Mouse (Mus musculus): ENCODE results near the gene Trank1. TPM values are rescaled to one million over a fixed set of nuclear protein-coding genes. Genes with fewer than 3 reads are reported as not detected.
A peak's percentile ranks its signal among the peaks of the same experiment; 100 is the strongest.

The Trank1 gene
- polyA plus RNA-seq (2015; fragmentation: Nextera tagmentation; extraction: Ambion mirVana) = 0.32 and 0.34 TPM in 2 replicates

- Histone ChIP-seq H3K27ac (no peak within 1 kb of the TSS), H3K27me3 (peaks cover 66% of the 10 kb centered on the region), H3K9ac (peak within 1 kb of the TSS; percentile 61), H3K9me3 (peaks cover 14% of the 10 kb centered on the region), H3K4me3 (peak within 1 kb of the TSS; percentile 54), H3K36me3 (no peaks in the 10 kb centered on the region), H3K4me1 (peaks cover 17% of the 10 kb centered on the region; the same call in 1 of the 2 replicates), H3K4me2 (replicated peaks) (peak within 1 kb of the TSS; percentile 90)
- peak; percentile 48; the same call in 1 of the 2 replicates for ATAC-seq (ENCODE audit: low FRiP score, low read depth)
- WGBS = 12% methylated on average over 71 of the region's 72 CpGs
Observed at GRCm38 (mm10) chr9:111311031-111311842, at the start of gene Trank1. Gene Trank1 (plus strand): TSS chr9:111311739.

- no peak overlapping the region for H3K4me2 ChIP-seq (replicated peaks)
- H3K4me1 ChIP-seq = peaks cover 11% of the 10 kb centered on the region
- no peak overlapping the region for H3K27ac ChIP-seq
- H3K36me3 ChIP-seq = peaks cover 28% of the 10 kb centered on the region
- H3K9me3 ChIP-seq = no peaks in the 10 kb centered on the region
- no peaks in the 10 kb centered on the region for H3K27me3 ChIP-seq
- WGBS = 94% methylated on average over 2 of the region's 2 CpGs
- H3K4me3 ChIP-seq = no peak overlapping the region
- no peak for ATAC-seq (ENCODE audit: low FRiP score, low read depth)
- H3K9ac ChIP-seq = no peak overlapping the region
Observed at GRCm38 (mm10) chr9:111267998-111268397, 43.5 kb upstream of the Trank1 start.

GRCm38 (mm10) chr9:111270606-111271005, 40.9 kb upstream of the Trank1 start:
- Histone ChIP-seq H3K4me1 (peaks cover 35% of the 10 kb centered on the region), H3K9me3 (no peaks in the 10 kb centered on the region), H3K4me3 (peak overlapping the region; percentile 91), H3K36me3 (peaks cover 31% of the 10 kb centered on the region), H3K27ac (peak overlapping the region; percentile 95), H3K9ac (peak overlapping the region; percentile 84), H3K27me3 (no peaks in the 10 kb centered on the region), H3K4me2 (replicated peaks) (peak overlapping the region; percentile 76)
- 20% methylated on average over 5 of the region's 5 CpGs for WGBS
- ATAC-seq (ENCODE audit: low FRiP score, low read depth) = no peak

GRCm38 (mm10) chr9:111271056-111271433, 40.5 kb upstream of the Trank1 start:
- Histone ChIP-seq H3K9ac (peak overlapping the region; percentile 84), H3K9me3 (no peaks in the 10 kb centered on the region), H3K36me3 (peaks cover 32% of the 10 kb centered on the region), H3K27me3 (no peaks in the 10 kb centered on the region), H3K27ac (peak overlapping the region; percentile 95), H3K4me2 (replicated peaks) (peak overlapping the region; percentile 76), H3K4me3 (peak overlapping the region; percentile 91), H3K4me1 (peaks cover 39% of the 10 kb centered on the region)
- WGBS = under 1% methylated on average over 32 of the region's 32 CpGs
- ATAC-seq (ENCODE audit: low FRiP score, low read depth) = peak; percentile 66

- H3K4me1 ChIP-seq = peaks cover 44% of the 10 kb centered on the region
- peak within 1 kb of the TSS; percentile 91 for H3K4me3 ChIP-seq
- H3K27me3 ChIP-seq = no peaks in the 10 kb centered on the region
- peak within 1 kb of the TSS; percentile 91 for H3K4me2 ChIP-seq (replicated peaks)
- no peaks in the 10 kb centered on the region for H3K9me3 ChIP-seq
- ATAC-seq (ENCODE audit: low FRiP score, low read depth) = peak; percentile 100
- peak within 1 kb of the TSS; percentile 97 for H3K9ac ChIP-seq
- peaks cover 33% of the 10 kb centered on the region for H3K36me3 ChIP-seq
- peak within 1 kb of the TSS; percentile 95 for H3K27ac ChIP-seq
- under 1% methylated on average over 64 of the region's 64 CpGs for WGBS
Observed at GRCm38 (mm10) chr9:111271434-111272160, 39.9 kb upstream of the Trank1 start, which contains the start of the genes Mlh1 and Epm2aip1. Gene Mlh1 (minus strand): TSS chr9:111271791. Gene Epm2aip1 (plus strand): TSS chr9:111271929.

DNA sequence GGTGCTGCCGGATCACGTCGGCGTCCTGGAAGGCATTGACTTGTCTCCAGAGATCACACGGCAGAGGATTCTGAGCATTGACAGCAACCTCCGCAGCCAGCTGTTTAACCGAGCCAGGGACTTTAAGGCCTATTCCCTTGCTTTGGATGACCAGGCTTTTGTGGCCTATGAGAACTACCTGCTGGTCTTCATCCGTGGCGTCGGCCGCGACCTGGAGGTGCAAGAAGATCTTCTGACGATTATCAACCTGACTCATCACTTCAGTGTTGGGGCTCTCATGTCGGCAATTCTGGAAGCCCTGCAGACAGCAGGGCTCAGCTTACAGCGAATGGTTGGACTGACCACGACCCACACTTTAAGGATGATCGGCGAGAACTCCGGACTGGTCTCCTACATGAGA, 39.2 kb upstream of the Trank1 start:
- Histone ChIP-seq H3K36me3 (peaks cover 30% of the 10 kb centered on the region), H3K27me3 (no peaks in the 10 kb centered on the region), H3K4me2 (replicated peaks) (peak overlapping the region; percentile 91), H3K9me3 (no peaks in the 10 kb centered on the region), H3K4me1 (peaks cover 47% of the 10 kb centered on the region), H3K4me3 (peak overlapping the region; percentile 91), H3K27ac (peak overlapping the region; percentile 94), H3K9ac (peak overlapping the region; percentile 97)
- WGBS = 9% methylated on average over 19 of the region's 19 CpGs
- no peak for ATAC-seq (ENCODE audit: low FRiP score, low read depth)

GRCm38 (mm10) chr9:111272996-111273785, 38.3 kb upstream of the Trank1 start:
- ATAC-seq (ENCODE audit: low FRiP score, low read depth) = no peak
- Histone ChIP-seq H3K9ac (peak overlapping the region; percentile 97), H3K4me1 (peaks cover 47% of the 10 kb centered on the region), H3K36me3 (peaks cover 34% of the 10 kb centered on the region), H3K4me3 (peak overlapping the region; percentile 91), H3K4me2 (replicated peaks) (peak overlapping the region; percentile 91), H3K9me3 (no peaks in the 10 kb centered on the region), H3K27ac (no peak overlapping the region), H3K27me3 (no peaks in the 10 kb centered on the region)
- WGBS = 67% methylated on average over 15 of the region's 15 CpGs

DNA sequence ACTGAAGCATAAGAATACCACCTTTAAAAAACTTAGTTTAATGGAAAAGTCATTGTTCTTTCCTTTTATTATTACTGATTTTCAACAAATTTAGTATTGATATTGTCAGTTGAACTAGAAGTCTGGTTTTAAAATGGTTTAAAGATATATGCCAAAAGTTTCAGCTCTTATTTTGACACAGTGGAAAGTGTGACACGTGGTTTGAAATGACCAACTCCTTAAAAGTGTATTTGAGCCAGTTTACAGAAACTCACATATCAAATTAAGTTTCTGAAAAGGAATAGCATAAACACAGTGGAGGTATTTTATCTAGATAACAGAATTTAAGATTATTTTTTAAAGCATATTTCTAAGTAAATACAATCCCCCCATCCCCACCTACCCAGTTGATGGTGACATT, 37.6 kb upstream of the Trank1 start:
- no peak for ATAC-seq (ENCODE audit: low FRiP score, low read depth)
- Histone ChIP-seq H3K27me3 (no peaks in the 10 kb centered on the region), H3K4me2 (replicated peaks) (peak overlapping the region; percentile 91), H3K4me3 (peak overlapping the region; percentile 91), H3K9ac (no peak overlapping the region), H3K36me3 (peaks cover 42% of the 10 kb centered on the region), H3K4me1 (peaks cover 47% of the 10 kb centered on the region), H3K27ac (no peak overlapping the region), H3K9me3 (no peaks in the 10 kb centered on the region)
- WGBS = 77% methylated on average over 1 of the region's 1 CpGs

GRCm38 (mm10) chr9:111275156-111275555, 36.4 kb upstream of the Trank1 start:
- H3K27ac ChIP-seq = no peak overlapping the region
- H3K27me3 ChIP-seq = no peaks in the 10 kb centered on the region
- peak overlapping the region; percentile 91 for H3K4me2 ChIP-seq (replicated peaks)
- H3K4me1 ChIP-seq = peaks cover 46% of the 10 kb centered on the region
- peaks cover 50% of the 10 kb centered on the region for H3K36me3 ChIP-seq
- H3K9ac ChIP-seq = peak overlapping the region; percentile 40; the same call in 1 of the 2 replicates
- H3K9me3 ChIP-seq = no peaks in the 10 kb centered on the region
- no peak for ATAC-seq (ENCODE audit: low FRiP score, low read depth)
- peak overlapping the region; percentile 91 for H3K4me3 ChIP-seq
- 15% methylated on average over 1 of the region's 1 CpGs for WGBS

DNA sequence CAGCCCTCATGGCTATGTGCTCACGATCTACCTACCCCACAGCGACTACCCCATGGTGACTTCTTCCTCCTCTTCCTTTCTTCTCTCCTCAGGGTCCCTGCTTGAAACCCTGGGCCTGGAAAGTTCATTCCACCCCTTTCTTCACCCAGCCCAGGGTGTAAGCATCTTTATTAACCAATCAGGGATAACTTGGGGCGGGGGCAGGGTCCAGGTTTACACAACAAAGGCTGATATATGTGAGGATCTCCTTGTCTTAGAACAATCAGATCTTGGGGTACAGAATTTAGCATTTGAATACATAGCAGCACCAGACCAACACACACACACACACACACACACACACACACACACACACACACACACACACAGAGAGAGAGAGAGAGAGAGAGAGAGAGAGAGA, 26.5 kb upstream of the Trank1 start:
- Histone ChIP-seq H3K9me3 (no peaks in the 10 kb centered on the region), H3K27ac (no peak overlapping the region), H3K27me3 (no peaks in the 10 kb centered on the region), H3K4me1 (0 out of 2 replicates have a peak, but pooled peaks cover 4% of the 10 kb centered on the region), H3K9ac (no peak overlapping the region), H3K4me3 (no peak overlapping the region), H3K4me2 (replicated peaks) (no peak overlapping the region), H3K36me3 (no peaks in the 10 kb centered on the region)
- ATAC-seq (ENCODE audit: low FRiP score, low read depth) = no peak
- 59% methylated on average over 3 of the region's 3 CpGs for WGBS

- no peak overlapping the region for H3K4me3 ChIP-seq
- H3K4me1 ChIP-seq = 0 out of 2 replicates have a peak, but pooled peaks cover 4% of the 10 kb centered on the region
- no peaks in the 10 kb centered on the region for H3K36me3 ChIP-seq
- no peak overlapping the region for H3K9ac ChIP-seq
- H3K27ac ChIP-seq = no peak overlapping the region; the same call in 1 of the 2 replicates
- 28% methylated on average over 5 of the region's 5 CpGs for WGBS
- H3K4me2 ChIP-seq (replicated peaks) = no peak overlapping the region
- H3K9me3 ChIP-seq = no peaks in the 10 kb centered on the region
- ATAC-seq (ENCODE audit: low FRiP score, low read depth) = no peak
- H3K27me3 ChIP-seq = no peaks in the 10 kb centered on the region
Observed at GRCm38 (mm10) chr9:111285676-111286075, 25.9 kb upstream of the Trank1 start.
